Mouse (Mus musculus) hindbrain, embryonic 12.5 days (tissue): ENCODE measurements around the gene Ighmbp2. TPM values are rescaled to one million over a fixed set of nuclear protein-coding genes. Genes with fewer than 3 reads are reported as not detected.

Experiments
- ATAC-seq: fragments of 200-750 bp; cut with Nextera tagmentation; 2 replicates; pipeline ENCODE4 v1.8.0; 2017; ENCODE audit warnings: moderate TSS enrichment; ENCODE audit not compliant: low FRiP score
- H3K27ac ChIP-seq: fragments of 300-500 bp; sonication (generic); 2 replicates; pipeline ENCODE4 v1.5.1; 2016; ENCODE audit warnings: mild to moderate bottlenecking
- H3K27me3 ChIP-seq: fragments of 300-500 bp; sonication (generic); 2 replicates; pipeline ENCODE4 v1.6.1; 2016; ENCODE audit warnings: mild to moderate bottlenecking
- H3K36me3 ChIP-seq: fragments of 300-500 bp; sonication (generic); 2 replicates; pipeline ENCODE4 v1.6.1; 2016; ENCODE audit warnings: mild to moderate bottlenecking
- H3K4me1 ChIP-seq: fragments of 300-500 bp; sonication (generic); 2 replicates; pipeline ENCODE4 v1.6.1; 2016
- H3K4me2 ChIP-seq: fragments of 300-500 bp; sonication (generic); replicated peaks from 2 replicates; pipeline ENCODE4 v1.6.1; 2016; ENCODE audit warnings: mild to moderate bottlenecking
- H3K4me3 ChIP-seq: fragments of 300-500 bp; sonication (generic); 2 replicates; pipeline ENCODE4 v1.5.1; 2016; ENCODE audit warnings: mild to moderate bottlenecking
- H3K9ac ChIP-seq: fragments of 300-500 bp; sonication (generic); 2 replicates; pipeline ENCODE4 v1.6.1; 2016; ENCODE audit warnings: mild to moderate bottlenecking, moderate library complexity
- H3K9me3 ChIP-seq: fragments of 300-500 bp; sonication (generic); replicated peaks from 2 replicates; pipeline ENCODE4 v1.6.1; 2016; ENCODE audit warnings: mild to moderate bottlenecking
- WGBS: fragments of 180-500 bp; shearing (Covaris S2); methylation state at CpG from one replicate; pipeline ENCODE4 v1.1.7; 2016; 5-methylcytosine and 5-hydroxymethylcytosine counted together
- polyA plus RNA-seq: library from polyadenylated mRNA; unstranded; fragments of >200 nt; fragmentation: Nextera tagmentation; extraction: Ambion mirVana; gene quantifications from 2 replicates; pipeline ENCODE4 v1.2.1, GENCODE M21; 2016

Ighmbp2 gene
- polyA plus RNA-seq, 1 experiment from 2014 or later: 11.8 TPM

- WGBS: 94% methylated on average over 6 of the region's 6 CpGs
- Histone ChIP-seq H3K27me3 (no peaks in the 10 kb centered on the region), H3K36me3 (peaks cover 96% of the 10 kb centered on the region), H3K9ac (no peak overlapping the region), H3K27ac (no peak overlapping the region), H3K4me1 (no peaks in the 10 kb centered on the region), H3K4me2 (no peak overlapping the region), H3K4me3 (no peak overlapping the region), H3K9me3 (no peaks in the 10 kb centered on the region)
- no peak for ATAC-seq
Measured at GRCm38 (mm10) chr19:3271366-3271765, 11.5 kb downstream of the Ighmbp2 start.

GRCm38 (mm10) chr19:3269803-3270202 lies 13.0 kb downstream of the Ighmbp2 start:
- Histone ChIP-seq H3K27ac (no peak overlapping the region), H3K9ac (no peak overlapping the region), H3K4me1 (no peaks in the 10 kb centered on the region), H3K9me3 (no peaks in the 10 kb centered on the region), H3K36me3 (peaks cover 99% of the 10 kb centered on the region), H3K4me2 (no peak overlapping the region), H3K27me3 (no peaks in the 10 kb centered on the region), H3K4me3 (no peak overlapping the region)
- WGBS: 93% methylated on average over 6 of the region's 6 CpGs
- no peak for ATAC-seq

DNA sequence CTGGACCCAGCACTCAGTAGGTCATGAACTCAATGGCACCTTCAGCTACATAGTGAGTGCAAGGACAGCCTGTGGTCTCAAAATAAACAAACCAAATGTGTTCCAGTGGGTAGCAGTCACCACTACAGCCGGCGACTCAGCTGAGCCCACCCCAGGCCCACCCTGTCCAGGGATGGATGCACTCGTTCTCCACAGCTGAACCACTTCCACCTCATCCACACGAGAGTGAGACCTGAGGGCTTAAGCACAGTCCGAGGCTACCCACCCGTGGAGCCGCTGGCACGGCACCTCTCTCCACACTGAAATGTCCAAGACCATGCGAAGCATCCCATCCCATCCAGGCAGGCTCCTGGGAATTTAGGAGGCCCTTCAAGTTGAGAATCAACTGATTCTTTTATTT lies 13.5 kb downstream of the Ighmbp2 start:
- no peak for ATAC-seq

GRCm38 (mm10) chr19:3268218-3268980 lies 14.4 kb downstream of the Ighmbp2 start:
- Histone ChIP-seq H3K27ac (no peak overlapping the region), H3K4me3 (no peak overlapping the region), H3K4me2 (no peak overlapping the region), H3K9ac (no peak overlapping the region), H3K4me1 (no peaks in the 10 kb centered on the region), H3K27me3 (no peaks in the 10 kb centered on the region), H3K36me3 (peaks cover 99% of the 10 kb centered on the region), H3K9me3 (no peaks in the 10 kb centered on the region)
- no peak for ATAC-seq
- 95% methylated on average over 17 of the region's 17 CpGs for WGBS

More for the DNA sequence above, 13.5 kb downstream of the Ighmbp2 start:
- Histone ChIP-seq H3K27me3 (no peaks in the 10 kb centered on the region), H3K36me3 (peaks cover 99% of the 10 kb centered on the region), H3K9me3 (no peaks in the 10 kb centered on the region), H3K4me1 (no peaks in the 10 kb centered on the region), H3K4me2 (no peak overlapping the region), H3K27ac (no peak overlapping the region), H3K4me3 (no peak overlapping the region), H3K9ac (no peak overlapping the region)
- WGBS: 96% methylated on average over 9 of the region's 9 CpGs

GRCm38 (mm10) chr19:3267340-3267739 lies 15.5 kb downstream of the Ighmbp2 start:
- Histone ChIP-seq H3K27ac (no peak overlapping the region), H3K4me2 (no peak overlapping the region), H3K9me3 (no peaks in the 10 kb centered on the region), H3K27me3 (no peaks in the 10 kb centered on the region), H3K4me1 (no peaks in the 10 kb centered on the region), H3K4me3 (no peak overlapping the region), H3K9ac (no peak overlapping the region), H3K36me3 (peaks cover 93% of the 10 kb centered on the region)
- 94% methylated on average over 4 of the region's 4 CpGs for WGBS
- no peak for ATAC-seq

DNA sequence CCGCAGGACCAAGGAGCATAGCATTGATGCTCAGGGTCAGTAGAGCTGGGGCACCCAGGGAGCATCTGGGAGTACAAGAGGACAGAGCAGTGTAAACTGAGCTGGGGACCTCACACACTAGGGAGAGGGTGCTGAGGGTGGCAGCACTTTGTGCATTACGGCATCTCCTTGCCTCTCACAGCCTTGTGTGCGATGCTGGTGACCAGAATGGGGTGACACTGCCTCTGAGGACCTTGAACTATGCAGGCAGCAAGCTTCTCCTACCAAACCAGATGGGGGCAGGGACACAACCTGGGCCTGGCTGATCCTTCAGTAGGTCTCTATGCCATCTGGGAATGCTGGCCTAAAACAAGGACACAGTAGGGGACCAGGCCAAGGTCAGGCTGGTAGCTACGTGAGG lies 16.1 kb downstream of the Ighmbp2 start:
- ATAC-seq: no peak
- Histone ChIP-seq H3K4me2 (no peak overlapping the region), H3K36me3 (peaks cover 92% of the 10 kb centered on the region), H3K9ac (no peak overlapping the region), H3K9me3 (no peaks in the 10 kb centered on the region), H3K27ac (no peak overlapping the region), H3K4me3 (no peak overlapping the region), H3K27me3 (no peaks in the 10 kb centered on the region), H3K4me1 (no peaks in the 10 kb centered on the region)
- WGBS: 90% methylated on average over 4 of the region's 4 CpGs

DNA sequence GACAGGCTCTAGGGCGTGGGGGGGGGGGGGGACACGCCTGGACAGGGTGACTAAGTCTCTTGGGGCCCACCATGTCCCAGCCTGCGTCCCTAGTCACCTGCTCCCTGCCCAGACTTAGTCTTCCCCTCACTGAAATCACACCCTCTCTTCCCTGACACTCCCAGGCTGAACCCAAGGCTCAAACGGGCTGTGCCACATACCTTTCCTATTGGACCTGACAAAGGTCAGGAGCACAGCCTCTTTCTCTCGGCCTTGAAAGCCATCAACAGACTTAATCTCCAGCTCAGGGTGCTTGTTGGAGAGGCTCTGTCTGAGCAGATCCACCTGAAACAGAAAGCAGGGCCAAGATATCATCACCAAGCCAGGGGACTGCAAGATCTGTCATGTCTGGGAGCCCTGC lies 16.7 kb downstream of the Ighmbp2 start:
- ATAC-seq: no peak
- no peak overlapping the region for H3K4me3 ChIP-seq
- no peaks in the 10 kb centered on the region for H3K9me3 ChIP-seq
- H3K4me1 ChIP-seq: no peaks in the 10 kb centered on the region
- no peak overlapping the region for H3K9ac ChIP-seq
- peaks cover 92% of the 10 kb centered on the region for H3K36me3 ChIP-seq
- no peak overlapping the region for H3K4me2 ChIP-seq
- H3K27ac ChIP-seq: no peak overlapping the region
- 92% methylated on average over 4 of the region's 5 CpGs for WGBS
- no peaks in the 10 kb centered on the region for H3K27me3 ChIP-seq

- no peak for ATAC-seq
- H3K4me1 ChIP-seq: no peaks in the 10 kb centered on the region
- 93% methylated on average over 9 of the region's 9 CpGs for WGBS
- H3K9ac ChIP-seq: no peak overlapping the region
- no peak overlapping the region for H3K4me3 ChIP-seq
- no peaks in the 10 kb centered on the region for H3K9me3 ChIP-seq
- no peaks in the 10 kb centered on the region for H3K27me3 ChIP-seq
- peaks cover 92% of the 10 kb centered on the region for H3K36me3 ChIP-seq
- no peak overlapping the region for H3K27ac ChIP-seq
- H3K4me2 ChIP-seq: no peak overlapping the region
Measured at GRCm38 (mm10) chr19:3265180-3265579, 17.6 kb downstream of the Ighmbp2 start.

DNA sequence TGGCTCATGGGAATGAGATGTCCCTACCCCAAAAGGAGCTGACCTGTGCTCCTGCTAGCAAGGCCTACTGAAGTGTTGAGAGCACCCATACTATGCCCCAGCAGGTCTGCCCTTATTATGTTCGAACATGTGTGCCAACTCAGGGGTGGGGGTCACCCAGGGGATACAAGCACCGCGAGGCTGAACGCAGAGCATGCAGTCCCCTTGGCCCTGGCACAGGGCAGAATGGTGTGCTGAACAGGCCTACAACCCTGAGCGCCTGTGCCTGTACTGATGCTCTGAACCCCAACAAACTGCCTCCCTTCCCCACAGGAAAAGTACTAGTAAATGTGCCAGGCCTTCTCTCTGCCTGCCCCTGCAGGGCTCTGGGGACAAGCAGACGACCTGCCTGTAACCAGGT lies 18.5 kb downstream of the Ighmbp2 start:
- Histone ChIP-seq H3K36me3 (peaks cover 90% of the 10 kb centered on the region), H3K9ac (no peak overlapping the region), H3K4me1 (no peaks in the 10 kb centered on the region), H3K4me3 (no peak overlapping the region), H3K4me2 (no peak overlapping the region), H3K9me3 (no peaks in the 10 kb centered on the region), H3K27ac (no peak overlapping the region), H3K27me3 (no peaks in the 10 kb centered on the region)
- ATAC-seq: no peak
- whole genome bisulfite sequencing: 93% methylated on average over 6 of the region's 6 CpGs

DNA sequence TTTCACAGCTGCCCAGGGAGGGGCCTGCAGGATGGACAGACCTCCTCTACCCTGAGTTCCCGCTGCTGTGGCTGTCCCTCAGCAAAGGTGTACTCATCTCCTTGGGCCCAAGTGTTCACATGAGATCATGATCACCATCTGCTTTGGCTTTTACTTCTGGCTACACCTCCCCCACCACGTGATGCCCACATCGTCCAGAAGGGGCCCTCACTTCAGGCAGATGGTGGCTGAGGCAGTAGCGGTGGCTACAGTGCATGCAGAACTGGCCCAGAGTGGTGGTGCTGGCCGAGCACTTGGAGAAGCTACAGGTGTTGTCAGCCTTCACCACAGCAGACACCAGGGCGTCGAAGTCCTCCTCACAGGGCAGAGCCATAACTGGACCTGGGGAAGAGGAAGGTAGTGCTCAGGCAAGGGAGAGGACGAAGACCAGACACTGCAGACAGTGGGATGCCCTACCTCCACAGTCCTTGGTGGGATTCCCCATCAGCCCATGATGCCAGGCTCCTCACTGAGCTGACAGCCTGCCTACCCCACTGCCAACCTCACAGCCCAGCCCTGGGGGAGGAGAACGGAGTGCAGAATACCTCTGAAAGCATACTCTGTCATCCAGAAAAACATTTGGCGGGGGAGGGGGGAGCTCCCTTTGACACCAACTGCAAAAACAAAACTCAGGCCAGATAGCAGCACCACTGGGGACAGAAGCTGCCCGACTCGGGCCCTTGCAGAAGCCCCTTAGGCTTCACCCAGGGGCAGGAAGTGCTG lies 20.9 kb downstream of the Ighmbp2 start:
- Histone ChIP-seq H3K27me3 (no peaks in the 10 kb centered on the region), H3K9ac (no peak overlapping the region), H3K4me2 (no peak overlapping the region), H3K4me3 (no peak overlapping the region), H3K9me3 (no peaks in the 10 kb centered on the region), H3K4me1 (no peaks in the 10 kb centered on the region), H3K27ac (no peak overlapping the region), H3K36me3 (peaks cover 70% of the 10 kb centered on the region)
- 88% methylated on average over 12 of the region's 12 CpGs for WGBS
- ATAC-seq: no peak

DNA sequence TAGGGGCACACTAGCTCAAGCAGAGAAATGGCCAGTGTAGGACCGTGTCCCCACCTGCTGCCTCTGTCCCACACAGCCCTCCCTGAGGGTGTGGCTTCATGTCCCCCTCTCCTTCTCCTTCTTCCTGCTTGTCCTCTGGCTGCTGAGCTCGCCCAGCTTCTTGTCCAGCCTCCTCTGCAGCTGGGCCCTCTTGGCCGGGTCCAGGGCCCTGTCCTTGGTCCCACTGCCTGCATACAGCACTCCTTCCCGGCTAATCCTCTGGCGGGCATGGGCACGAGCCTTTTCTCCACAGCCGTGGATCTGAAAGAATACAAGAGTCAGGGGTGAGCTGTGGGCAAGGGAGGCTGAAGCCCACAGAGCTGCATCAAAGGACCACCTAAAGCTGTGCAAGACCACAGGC lies 21.5 kb downstream of the Ighmbp2 start:
- Histone ChIP-seq H3K27ac (no peak overlapping the region), H3K4me2 (no peak overlapping the region), H3K27me3 (no peaks in the 10 kb centered on the region), H3K36me3 (peaks cover 64% of the 10 kb centered on the region), H3K9me3 (no peaks in the 10 kb centered on the region), H3K4me1 (no peaks in the 10 kb centered on the region), H3K9ac (no peak overlapping the region), H3K4me3 (no peak overlapping the region)
- WGBS: 95% methylated on average over 7 of the region's 7 CpGs
- no peak for ATAC-seq

- H3K27me3 ChIP-seq: no peaks in the 10 kb centered on the region
- H3K36me3 ChIP-seq: peaks cover 57% of the 10 kb centered on the region
- H3K27ac ChIP-seq: no peak overlapping the region
- no peak overlapping the region for H3K4me2 ChIP-seq
- H3K4me1 ChIP-seq: no peaks in the 10 kb centered on the region
- no peak overlapping the region for H3K4me3 ChIP-seq
- no peaks in the 10 kb centered on the region for H3K9me3 ChIP-seq
- no peak overlapping the region for H3K9ac ChIP-seq
- WGBS: 81% methylated on average over 3 of the region's 3 CpGs
- ATAC-seq: no peak
Measured at GRCm38 (mm10) chr19:3260591-3260990, 22.2 kb downstream of the Ighmbp2 start.

DNA sequence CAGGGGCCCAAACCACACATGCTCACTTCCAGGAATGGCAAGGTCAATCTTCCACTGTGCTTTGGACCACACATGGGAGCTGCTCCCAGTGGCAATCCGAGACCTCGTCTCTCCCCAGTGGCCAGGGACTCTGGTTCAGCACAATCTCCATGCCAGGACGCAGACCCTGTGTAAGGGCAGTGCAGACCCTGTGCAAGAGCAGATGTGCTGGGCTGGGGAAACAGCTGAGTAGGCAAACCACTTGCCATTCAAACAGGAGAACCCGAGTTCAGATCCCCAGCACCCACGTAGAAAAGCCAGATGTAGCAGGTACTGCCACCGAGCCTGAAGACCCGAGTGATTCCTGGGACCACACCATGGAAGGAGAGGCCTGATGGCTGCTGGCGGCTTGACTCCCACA lies 22.8 kb downstream of the Ighmbp2 start:
- H3K9me3 ChIP-seq: no peaks in the 10 kb centered on the region
- H3K27me3 ChIP-seq: no peaks in the 10 kb centered on the region
- H3K9ac ChIP-seq: no peak overlapping the region
- peaks cover 51% of the 10 kb centered on the region for H3K36me3 ChIP-seq
- H3K4me2 ChIP-seq: no peak overlapping the region
- no peak overlapping the region for H3K27ac ChIP-seq
- WGBS: 88% methylated on average over 8 of the region's 8 CpGs
- ATAC-seq: no peak
- H3K4me1 ChIP-seq: no peaks in the 10 kb centered on the region
- H3K4me3 ChIP-seq: no peak overlapping the region
